Mouse (Mus musculus): ENCODE measurements around the gene Arhgef28. TPM values are rescaled to one million over a fixed set of nuclear protein-coding genes. Genes with fewer than 3 reads are reported as not detected.

Gene Arhgef28
- polyA plus RNA-seq, 1 experiment from 2014 or later, result 10.6 TPM

DNA sequence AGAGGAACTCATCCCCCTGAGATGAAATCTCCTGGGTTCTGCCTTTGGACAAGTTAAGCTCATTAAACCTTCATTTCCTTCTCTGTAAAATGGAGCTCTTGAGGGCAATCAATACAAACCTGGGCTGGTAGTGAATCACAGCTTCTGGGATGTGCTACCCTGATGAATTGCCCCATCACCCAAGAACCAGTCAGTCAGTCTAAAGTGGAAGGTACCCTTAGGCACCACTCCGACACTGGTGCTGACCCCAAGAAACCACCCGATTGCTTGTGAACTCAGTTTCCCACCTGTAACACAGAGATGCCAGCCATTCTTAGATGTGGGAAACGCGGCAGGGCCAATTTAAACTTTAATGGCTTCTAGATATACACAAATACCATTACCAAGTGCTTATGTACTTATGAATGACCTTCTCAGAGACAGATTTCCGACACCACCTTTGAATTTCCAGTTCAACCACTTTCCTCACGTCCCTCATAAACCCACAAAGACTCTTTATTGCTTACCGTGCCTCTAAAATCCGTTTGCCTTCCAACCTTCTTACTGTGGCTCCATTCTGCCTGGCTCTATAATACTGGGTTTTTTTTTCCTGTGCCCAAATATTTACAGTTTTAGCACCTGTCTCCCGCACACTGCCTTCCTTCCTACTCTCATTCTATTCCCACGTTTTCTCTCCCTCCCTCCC lies 30.8 kb downstream of the Arhgef28 start:
- no peak overlapping the region for H3K4me3 ChIP-seq
- no peaks in the 10 kb centered on the region for H3K36me3 ChIP-seq
- H3K9me3 ChIP-seq, result no peaks in the 10 kb centered on the region
- no peak overlapping the region for H3K27ac ChIP-seq
- H3K4me1 ChIP-seq (replicated peaks), result 0 out of 2 replicates have a peak, but pooled peaks cover 13% of the 10 kb centered on the region
- WGBS, result 89% methylated on average over 10 of the region's 10 CpGs
- H3K27me3 ChIP-seq (ENCODE audit: insufficient read depth, poor library complexity, severe bottlenecking), result no peaks in the 10 kb centered on the region
- DNase-seq (ENCODE audit: low spot score), result no peak

DNA sequence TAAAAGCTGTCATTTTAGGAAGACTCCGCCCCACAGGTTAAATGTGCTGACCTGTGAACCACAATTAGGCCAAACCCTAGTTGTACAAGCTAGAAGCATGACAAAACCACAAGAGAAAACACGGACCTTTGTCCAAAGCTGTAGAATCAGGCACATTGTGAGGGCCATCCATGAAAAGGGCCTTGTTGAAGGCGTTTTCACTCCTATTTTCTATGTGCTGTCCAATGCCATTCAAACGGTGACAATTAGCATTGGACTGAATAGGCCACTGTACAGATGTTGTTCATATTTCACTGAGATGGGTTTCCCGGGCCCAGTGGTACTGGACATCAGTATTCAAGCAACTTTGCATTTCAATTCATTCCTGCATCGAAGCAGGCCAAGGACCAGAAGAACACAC lies 33.2 kb downstream of the Arhgef28 start:
- H3K9me3 ChIP-seq, result no peaks in the 10 kb centered on the region

DNA sequence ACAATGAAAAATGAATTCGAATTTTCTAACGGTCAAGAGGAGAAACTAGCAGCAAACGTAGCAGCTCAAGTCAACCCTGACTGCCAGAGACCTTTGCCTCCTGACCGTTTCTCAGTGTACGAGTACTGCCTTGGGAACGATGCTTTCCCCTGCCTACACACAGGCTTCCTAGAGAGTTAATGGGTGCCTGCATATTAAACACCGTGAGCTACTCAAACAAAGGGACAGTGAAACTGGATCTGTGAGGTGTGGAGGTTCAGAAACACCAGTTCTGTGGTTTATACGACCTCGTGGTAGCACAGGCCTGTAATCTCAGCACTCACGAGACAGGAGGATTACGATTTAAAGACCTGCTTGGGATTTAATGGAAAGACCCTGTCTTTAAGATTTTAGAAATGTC lies 33.9 kb downstream of the Arhgef28 start:
- Histone ChIP-seq H3K4me3 (no peak overlapping the region), H3K9me3 (no peaks in the 10 kb centered on the region), H3K27ac (no peak overlapping the region), H3K36me3 (no peaks in the 10 kb centered on the region), H3K27me3 (ENCODE audit: insufficient read depth, poor library complexity, severe bottlenecking) (no peaks in the 10 kb centered on the region), H3K4me1 (replicated peaks) (0 out of 2 replicates have a peak, but pooled peaks cover 13% of the 10 kb centered on the region)
- WGBS, result 81% methylated on average over 11 of the region's 11 CpGs
- DNase-seq (ENCODE audit: low spot score), result no peak

More for the DNA sequence above, 33.2 kb downstream of the Arhgef28 start:
- H3K4me3 ChIP-seq, result no peak overlapping the region
- 82% methylated on average over 6 of the region's 6 CpGs for WGBS
- no peak overlapping the region for H3K27ac ChIP-seq
- H3K27me3 ChIP-seq (ENCODE audit: insufficient read depth, poor library complexity, severe bottlenecking), result no peaks in the 10 kb centered on the region
- no peak for DNase-seq (ENCODE audit: low spot score)
- H3K4me1 ChIP-seq (replicated peaks), result 0 out of 2 replicates have a peak, but pooled peaks cover 13% of the 10 kb centered on the region
- no peaks in the 10 kb centered on the region for H3K36me3 ChIP-seq

DNA sequence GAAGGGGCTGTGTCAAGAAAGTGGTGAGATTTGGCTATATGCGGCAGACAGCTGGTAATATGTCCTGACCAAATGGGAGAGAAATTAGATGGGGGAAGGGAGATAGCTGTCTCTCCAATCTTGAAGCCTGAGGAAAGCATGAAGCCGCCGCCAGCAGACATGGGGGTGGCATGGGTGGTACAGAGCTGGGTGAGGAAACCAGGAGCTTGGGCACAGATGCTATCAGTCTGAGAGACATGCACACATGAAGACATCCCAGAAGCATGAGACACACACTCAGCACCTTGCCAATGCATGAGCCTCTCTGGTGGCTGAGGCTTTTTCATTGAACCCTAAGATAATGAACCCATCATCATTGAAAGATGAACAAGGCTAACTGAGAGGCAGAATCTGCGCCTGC lies 34.5 kb downstream of the Arhgef28 start:
- DNase-seq (ENCODE audit: low spot score), result no peak
- WGBS, result 94% methylated on average over 4 of the region's 4 CpGs
- H3K36me3 ChIP-seq, result no peaks in the 10 kb centered on the region
- 0 out of 2 replicates have a peak, but pooled peaks cover 13% of the 10 kb centered on the region for H3K4me1 ChIP-seq (replicated peaks)
- H3K9me3 ChIP-seq, result no peaks in the 10 kb centered on the region
- no peak overlapping the region for H3K4me3 ChIP-seq
- H3K27me3 ChIP-seq (ENCODE audit: insufficient read depth, poor library complexity, severe bottlenecking), result no peaks in the 10 kb centered on the region
- H3K27ac ChIP-seq, result no peak overlapping the region

DNA sequence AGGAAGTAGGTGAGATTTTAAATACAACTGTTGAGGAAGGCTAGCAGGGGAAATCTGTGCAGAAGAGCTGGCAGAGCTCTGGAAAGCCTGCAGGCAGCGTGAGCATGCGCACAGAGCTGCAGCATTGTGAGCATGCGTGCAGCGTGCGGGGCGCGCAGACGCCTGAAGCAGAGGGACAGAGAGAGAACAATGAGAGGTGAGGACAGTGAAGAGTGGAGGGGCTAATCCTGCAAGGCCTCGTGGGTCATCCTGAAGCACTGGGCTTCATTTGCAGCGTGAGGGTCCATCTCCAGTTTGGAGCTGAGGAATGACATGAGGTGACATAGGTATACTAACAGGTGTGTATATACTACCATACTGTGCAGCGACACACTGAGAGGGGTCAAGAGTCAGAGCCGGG lies 35.0 kb downstream of the Arhgef28 start:
- Histone ChIP-seq H3K36me3 (no peaks in the 10 kb centered on the region), H3K9me3 (no peaks in the 10 kb centered on the region), H3K4me3 (no peak overlapping the region), H3K4me1 (replicated peaks) (0 out of 2 replicates have a peak, but pooled peaks cover 13% of the 10 kb centered on the region), H3K27me3 (ENCODE audit: insufficient read depth, poor library complexity, severe bottlenecking) (no peaks in the 10 kb centered on the region), H3K27ac (no peak overlapping the region)
- WGBS, result 93% methylated on average over 12 of the region's 12 CpGs
- no peak for DNase-seq (ENCODE audit: low spot score)

DNA sequence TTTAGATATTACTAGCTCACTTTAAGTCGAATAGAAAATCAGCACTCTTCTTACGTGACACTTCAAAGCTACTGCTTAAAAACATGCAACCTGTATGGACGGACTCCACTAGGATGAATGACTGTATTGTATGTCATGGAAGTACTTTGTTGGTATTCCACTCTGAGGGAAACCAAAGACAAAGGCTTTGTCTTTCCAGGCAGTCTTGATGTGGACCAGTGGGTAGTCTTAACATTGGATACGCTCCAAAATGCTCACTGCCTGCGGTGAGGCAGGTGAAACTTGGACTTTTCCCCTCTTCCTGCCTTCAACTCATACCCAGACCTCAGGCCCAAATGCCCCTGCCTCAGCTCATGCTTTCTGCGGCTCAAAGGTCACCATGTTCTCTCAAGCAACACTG lies 41.4 kb downstream of the Arhgef28 start:
- Histone ChIP-seq H3K4me1 (replicated peaks) (0 out of 2 replicates have a peak, but pooled peaks cover 3% of the 10 kb centered on the region), H3K27me3 (ENCODE audit: insufficient read depth, poor library complexity, severe bottlenecking) (no peaks in the 10 kb centered on the region), H3K36me3 (no peaks in the 10 kb centered on the region), H3K27ac (no peak overlapping the region), H3K4me3 (no peak overlapping the region), H3K9me3 (no peaks in the 10 kb centered on the region)
- 83% methylated on average over 6 of the region's 6 CpGs for WGBS
- DNase-seq (ENCODE audit: low spot score), result no peak

DNA sequence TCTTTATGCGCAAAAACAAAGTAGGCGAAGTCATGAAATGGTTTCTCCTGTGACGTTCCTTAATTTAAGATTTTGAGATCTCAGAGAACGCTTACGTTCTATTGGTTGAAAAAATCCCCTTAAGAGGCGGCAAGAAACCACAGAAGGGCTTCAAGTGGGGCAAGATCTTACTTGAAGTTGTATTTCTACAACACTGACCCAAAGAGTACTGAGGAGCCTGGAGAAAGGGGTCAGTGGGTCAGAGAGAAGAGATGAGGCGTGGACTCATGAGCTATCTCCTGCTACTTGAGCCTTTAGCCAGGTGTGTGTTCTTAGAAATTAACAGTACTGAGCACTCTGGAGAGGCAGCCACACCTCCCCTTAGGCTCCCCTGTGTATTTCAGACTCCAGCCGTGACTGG lies 44.7 kb downstream of the Arhgef28 start:
- 93% methylated on average over 8 of the region's 8 CpGs for WGBS
- H3K9me3 ChIP-seq, result no peaks in the 10 kb centered on the region
- H3K4me3 ChIP-seq, result no peak overlapping the region
- no peak for DNase-seq (ENCODE audit: low spot score)
- no peaks in the 10 kb centered on the region for H3K36me3 ChIP-seq
- 0 out of 2 replicates have a peak, but pooled peaks cover 6% of the 10 kb centered on the region for H3K4me1 ChIP-seq (replicated peaks)
- H3K27ac ChIP-seq, result no peak overlapping the region
- H3K27me3 ChIP-seq (ENCODE audit: insufficient read depth, poor library complexity, severe bottlenecking), result no peaks in the 10 kb centered on the region

DNA sequence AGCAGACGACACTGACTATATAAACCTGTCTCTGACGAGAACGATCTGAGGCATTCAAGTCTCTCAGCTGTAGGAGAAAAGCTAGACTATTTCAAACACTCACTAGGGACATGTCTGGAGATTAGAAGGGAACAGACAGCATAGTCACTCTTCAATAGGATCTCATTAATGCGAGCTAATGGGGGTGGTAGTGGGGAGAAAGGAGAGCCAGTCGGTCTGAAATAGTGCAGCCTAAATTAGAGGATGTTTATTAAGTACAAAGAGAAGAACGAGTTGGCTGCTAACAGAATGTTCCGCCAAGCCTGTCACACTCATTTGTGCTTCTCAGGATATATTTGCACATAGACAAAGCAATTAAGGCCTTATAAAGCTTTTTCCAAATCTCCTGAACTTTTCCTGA lies 49.6 kb downstream of the Arhgef28 start:
- Histone ChIP-seq H3K4me1 (replicated peaks) (0 out of 2 replicates have a peak, but pooled peaks cover 5% of the 10 kb centered on the region), H3K27me3 (ENCODE audit: insufficient read depth, poor library complexity, severe bottlenecking) (no peaks in the 10 kb centered on the region), H3K27ac (no peak overlapping the region), H3K36me3 (no peaks in the 10 kb centered on the region), H3K9me3 (no peaks in the 10 kb centered on the region), H3K4me3 (no peak overlapping the region)
- WGBS, result 79% methylated on average over 7 of the region's 7 CpGs
- no peak for DNase-seq (ENCODE audit: low spot score)

DNA sequence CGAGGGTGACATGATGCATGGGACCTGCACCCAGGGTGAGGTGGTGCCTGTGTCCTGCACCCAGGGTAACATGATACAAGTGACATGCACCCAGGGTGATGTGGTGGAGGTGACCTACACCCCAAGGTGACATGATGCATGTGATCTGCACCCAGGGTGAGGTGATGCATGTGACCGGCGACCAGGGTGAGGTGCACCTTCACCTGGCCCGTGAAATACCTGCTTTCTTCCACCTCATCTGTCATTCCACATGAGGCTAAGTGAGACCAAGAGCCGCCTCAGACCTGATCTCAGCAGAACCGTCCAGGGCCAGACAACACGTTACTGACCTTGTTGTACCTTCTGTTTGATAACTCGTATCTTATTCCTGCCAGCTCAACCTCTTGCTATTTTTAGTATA lies 53.5 kb downstream of the Arhgef28 start:
- Histone ChIP-seq H3K4me3 (no peak overlapping the region), H3K9me3 (no peaks in the 10 kb centered on the region), H3K27me3 (ENCODE audit: insufficient read depth, poor library complexity, severe bottlenecking) (no peaks in the 10 kb centered on the region), H3K4me1 (replicated peaks) (peaks cover 9% of the 10 kb centered on the region), H3K27ac (no peak overlapping the region), H3K36me3 (no peaks in the 10 kb centered on the region)
- WGBS, result 90% methylated on average over 8 of the region's 8 CpGs
- no peak for DNase-seq (ENCODE audit: low spot score)

DNA sequence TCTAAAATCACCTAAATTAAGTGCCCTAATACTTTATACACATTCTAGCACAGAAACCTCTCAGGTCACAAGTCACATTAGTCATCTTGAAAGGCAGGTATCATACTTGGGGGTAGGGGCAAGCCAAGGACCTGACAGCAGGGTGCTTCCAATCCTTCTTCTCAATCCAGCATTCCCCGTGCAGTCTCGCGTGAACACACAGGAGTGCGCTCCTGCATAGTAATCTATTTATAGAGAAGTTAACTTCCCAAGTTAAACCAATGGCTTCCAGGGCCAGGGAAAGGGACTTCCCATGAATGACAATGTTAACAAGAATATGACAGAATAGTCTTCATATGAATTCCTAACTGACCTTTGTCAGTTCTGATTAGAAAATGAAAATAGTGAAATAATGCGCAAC lies 58.7 kb downstream of the Arhgef28 start:
- no peak overlapping the region for H3K27ac ChIP-seq
- WGBS, result 63% methylated on average over 5 of the region's 5 CpGs
- no peak for DNase-seq (ENCODE audit: low spot score)

DNA sequence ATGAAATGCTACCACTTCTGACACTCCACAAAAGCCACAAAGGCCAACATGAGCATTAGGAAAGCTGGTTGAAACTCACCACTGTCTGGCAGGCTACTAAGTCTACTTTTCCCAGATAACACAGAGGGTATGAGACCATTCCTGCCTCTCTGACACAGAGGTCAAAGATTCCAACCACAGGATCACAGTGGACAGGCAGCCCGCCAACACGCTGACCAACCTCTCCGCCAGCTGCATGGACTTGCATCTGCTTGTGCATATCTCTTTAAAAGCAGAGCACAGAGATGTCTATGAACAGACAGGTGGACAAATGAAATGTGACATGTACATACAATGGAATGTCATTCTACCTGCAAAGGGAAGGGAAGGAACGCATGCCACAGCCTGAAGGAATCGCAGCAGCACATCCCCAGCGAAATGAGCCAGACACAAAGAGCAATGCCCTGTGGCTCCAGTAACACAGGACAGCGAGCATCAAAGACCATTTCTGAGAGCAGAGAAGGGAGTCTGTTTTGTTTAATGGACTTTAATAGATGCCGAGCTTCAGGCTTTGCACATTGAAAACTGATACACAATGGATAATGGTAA lies 59.6 kb downstream of the Arhgef28 start:
- Histone ChIP-seq H3K27me3 (ENCODE audit: insufficient read depth, poor library complexity, severe bottlenecking) (no peaks in the 10 kb centered on the region), H3K27ac (no peak overlapping the region), H3K9me3 (no peaks in the 10 kb centered on the region), H3K4me1 (replicated peaks) (peaks cover 18% of the 10 kb centered on the region), H3K4me3 (no peak overlapping the region), H3K36me3 (no peaks in the 10 kb centered on the region)
- no peak for DNase-seq (ENCODE audit: low spot score)
- 79% methylated on average over 8 of the region's 8 CpGs for WGBS

More for the DNA sequence above, 58.7 kb downstream of the Arhgef28 start:
- H3K36me3 ChIP-seq, result no peaks in the 10 kb centered on the region
- H3K27me3 ChIP-seq (ENCODE audit: insufficient read depth, poor library complexity, severe bottlenecking), result no peaks in the 10 kb centered on the region
- H3K4me1 ChIP-seq (replicated peaks), result peaks cover 18% of the 10 kb centered on the region
- no peak overlapping the region for H3K4me3 ChIP-seq
- H3K9me3 ChIP-seq, result no peaks in the 10 kb centered on the region

DNA sequence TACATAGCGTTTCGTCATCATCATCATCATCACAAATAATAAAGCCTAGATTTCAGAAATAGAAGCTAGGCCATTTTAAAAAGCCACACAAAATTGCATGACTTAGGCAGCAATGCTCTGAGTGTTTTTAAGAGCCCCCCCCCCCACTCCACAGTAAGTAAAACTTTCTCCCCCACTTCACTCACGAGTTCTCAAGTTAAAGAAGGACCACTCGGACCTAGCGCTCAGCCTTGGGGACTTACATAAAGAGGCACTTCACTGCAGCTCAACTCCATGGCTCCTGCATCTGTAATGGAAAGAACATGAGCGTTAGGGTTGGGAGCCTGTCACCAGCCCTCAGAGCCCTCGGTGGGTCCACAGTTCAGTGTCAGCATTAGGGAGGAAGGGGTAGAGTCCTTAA lies 60.9 kb downstream of the Arhgef28 start:
- no peaks in the 10 kb centered on the region for H3K9me3 ChIP-seq
- no peaks in the 10 kb centered on the region for H3K36me3 ChIP-seq
- peaks cover 18% of the 10 kb centered on the region for H3K4me1 ChIP-seq (replicated peaks)
- DNase-seq (ENCODE audit: low spot score), result no peak
- H3K27ac ChIP-seq, result no peak overlapping the region
- H3K27me3 ChIP-seq (ENCODE audit: insufficient read depth, poor library complexity, severe bottlenecking), result no peaks in the 10 kb centered on the region
- no peak overlapping the region for H3K4me3 ChIP-seq
- WGBS, result 92% methylated on average over 7 of the region's 7 CpGs

DNA sequence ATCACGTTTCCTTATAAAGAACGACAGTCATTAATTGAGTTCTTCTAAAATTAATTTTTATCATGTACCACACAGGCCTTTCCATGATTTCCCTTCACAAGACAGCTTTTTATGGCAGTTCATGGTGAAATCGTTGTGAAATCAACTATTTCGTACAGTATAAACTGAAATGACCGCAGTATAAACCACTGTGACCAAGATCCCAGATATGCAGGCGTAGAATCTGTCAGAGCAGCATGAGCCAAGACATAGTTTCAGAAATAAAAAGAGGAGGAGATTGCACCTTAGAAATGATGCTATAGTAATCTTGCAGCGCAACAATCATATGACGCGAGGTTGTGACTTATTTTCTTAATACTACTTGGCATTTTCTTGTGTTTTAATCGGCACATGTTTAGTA lies 63.2 kb downstream of the Arhgef28 start:
- Histone ChIP-seq H3K27me3 (ENCODE audit: insufficient read depth, poor library complexity, severe bottlenecking) (no peaks in the 10 kb centered on the region), H3K4me3 (no peak overlapping the region), H3K36me3 (no peaks in the 10 kb centered on the region), H3K9me3 (no peaks in the 10 kb centered on the region), H3K4me1 (replicated peaks) (peaks cover 16% of the 10 kb centered on the region), H3K27ac (no peak overlapping the region)
- no peak for DNase-seq (ENCODE audit: low spot score)
- whole genome bisulfite sequencing, result 95% methylated on average over 10 of the region's 10 CpGs
